Comparison of ENCODE assay signal across 17 mouse cellular contexts in genomic region chr17:24903767-24904166, GRCm38 (mm10). TPM values are rescaled to one million over a fixed set of nuclear protein-coding genes. Genes with fewer than 3 reads are reported as not detected.
A peak's percentile ranks its signal among the peaks of the same experiment; 100 is the strongest.
DNase-seq lines count a peak whose midpoint lies in the region; ATAC-seq and TF ChIP-seq lines count a peak whose summit lies in the region.
"Had no signal": no experiment of that assay in that cellular context is flagged by ENCODE, and none has a peak within 500 bp of the region (broad histone marks: within the 10 kb centered on the region; RNA-seq: fewer than 3 reads in every experiment).

No protein-coding gene starts in this region.

- H3K4me3 ChIP-seq in lung, postnatal 0 days (ENCODE audit: low read depth, low read length) = no peak overlapping the region
- H3K4me3 ChIP-seq in liver, embryonic 13.5 days (replicated peaks) = no peak overlapping the region
- no peak overlapping the region for H3K4me3 ChIP-seq in neural tube, embryonic 15.5 days (replicated peaks)
- no peak overlapping the region for H3K4me3 ChIP-seq in lung, adult 2 months (replicated peaks; ENCODE audit: extremely low read depth, low read depth, low read length)
- H3K4me3 ChIP-seq: forebrain, embryonic 10.5 days; heart, embryonic 10.5 days; hindbrain, embryonic 15.5 days had no signal

- TF ChIP-seq EP300 in lung, postnatal 0 days (IDR thresholded peaks at IDR 0.05) = no peak

- H3K4me1 ChIP-seq in lung, postnatal 0 days (ENCODE audit: insufficient read depth, low read depth, low read length) = no peaks in the 10 kb centered on the region
- peaks cover 49% of the 10 kb centered on the region for H3K4me1 ChIP-seq in liver, embryonic 13.5 days (replicated peaks)
- H3K4me1 ChIP-seq in neural tube, embryonic 15.5 days = no peaks in the 10 kb centered on the region
- H3K4me1 ChIP-seq in lung, adult 2 months (ENCODE audit: control insufficient read depth, insufficient read depth, low read length) = no peaks in the 10 kb centered on the region
- H3K4me1 ChIP-seq: forebrain, embryonic 10.5 days; hindbrain, embryonic 15.5 days had no signal

- 78% methylated on average over 9 of the region's 9 CpGs for WGBS in lung, postnatal 0 days
- 86% methylated on average over 9 of the region's 9 CpGs for WGBS in liver, embryonic 13.5 days (ENCODE audit: insufficient replicate concordance)
- WGBS in neural tube, embryonic 15.5 days = 97% methylated on average over 9 of the region's 9 CpGs
- 87% methylated on average over 9 of the region's 9 CpGs for whole genome bisulfite sequencing in lung, adult 2 months

- H3K27me3 ChIP-seq in lung, postnatal 0 days (replicated peaks; ENCODE audit: insufficient read depth, low read length) = no peaks in the 10 kb centered on the region
- no peaks in the 10 kb centered on the region for H3K27me3 ChIP-seq in liver, embryonic 13.5 days
- no peaks in the 10 kb centered on the region for H3K27me3 ChIP-seq in neural tube, embryonic 15.5 days (replicated peaks)
- H3K27me3 ChIP-seq: hindbrain, embryonic 15.5 days had no signal

- peaks cover 83% of the 10 kb centered on the region for H3K36me3 ChIP-seq in lung, postnatal 0 days (ENCODE audit: insufficient read depth, low read length)
- peaks cover 99% of the 10 kb centered on the region for H3K36me3 ChIP-seq in liver, embryonic 13.5 days
- peaks cover 100% of the 10 kb centered on the region for H3K36me3 ChIP-seq in neural tube, embryonic 15.5 days

- H3K9ac ChIP-seq in lung, postnatal 0 days (replicated peaks; ENCODE audit: low read depth) = no peak overlapping the region
- peak overlapping the region; percentile 67 for H3K9ac ChIP-seq in liver, embryonic 13.5 days
- no peak overlapping the region for H3K9ac ChIP-seq in neural tube, embryonic 15.5 days (replicated peaks)
- H3K9ac ChIP-seq: forebrain, postnatal 0 days; hindbrain, embryonic 15.5 days had no signal

- H3K9me3 ChIP-seq in lung, postnatal 0 days (ENCODE audit: low read length) = no peaks in the 10 kb centered on the region
- H3K9me3 ChIP-seq in liver, embryonic 13.5 days (replicated peaks) = no peaks in the 10 kb centered on the region
- H3K9me3 ChIP-seq in neural tube, embryonic 15.5 days (replicated peaks) = no peaks in the 10 kb centered on the region
- H3K9me3 ChIP-seq: forebrain, embryonic 10.5 days; heart, embryonic 10.5 days; hindbrain, embryonic 15.5 days had no signal

- no peak for DNase-seq in frontal cortex, postnatal 14 days (ENCODE audit: low spot score in 2 of 2)
- no peak for DNase-seq in lung, postnatal 0 days (ENCODE audit: low spot score)
- DNase-seq in lung, postnatal 10 days = no peak
- no peak for DNase-seq in liver, embryonic 13.5 days
- DNase-seq in lung, adult 2 months = no peak
- DNase-seq: cerebellum, adult 18-20 months; forebrain, postnatal 0 days; kidney, adult 2 months; right cerebral cortex, postnatal 4 days had no signal

- H3K4me2 ChIP-seq in lung, postnatal 0 days (replicated peaks; ENCODE audit: low read depth, low read length) = no peak overlapping the region
- no peak overlapping the region; the same call in 1 of the 2 replicates for H3K4me2 ChIP-seq in liver, embryonic 13.5 days
- H3K4me2 ChIP-seq in neural tube, embryonic 15.5 days = no peak overlapping the region
- H3K4me2 ChIP-seq: hindbrain, embryonic 15.5 days; midbrain, embryonic 11.5 days had no signal

- ATAC-seq in frontal cortex, adult (ENCODE audit: low TSS enrichment) = peak; percentile 49
- ATAC-seq in lung, postnatal 0 days = peak; percentile 41
- ATAC-seq in liver, embryonic 13.5 days (ENCODE audit: low read depth) = no peak
- no peak for ATAC-seq in monocyte, adult 5-6 weeks (replicated peaks; ENCODE audit: insufficient number of reproducible peaks, low FRiP score, low TSS enrichment, poor library complexity, severe bottlenecking)
- no peak for ATAC-seq in neural tube, embryonic 15.5 days (ENCODE audit: low FRiP score)
- ATAC-seq: forebrain, postnatal 0 days had no signal

- TF ChIP-seq CTCF in lung, postnatal 0 days (IDR thresholded peaks at IDR 0.05) = no peak
- no peak for TF ChIP-seq CTCF in lung, adult 2 months (IDR thresholded peaks at IDR 0.05; ENCODE audit: insufficient read depth, low read length)

- H3K27ac ChIP-seq in lung, postnatal 0 days (ENCODE audit: low read length) = no peak overlapping the region
- peak overlapping the region; percentile 98 for H3K27ac ChIP-seq in liver, embryonic 13.5 days
- no peak overlapping the region for H3K27ac ChIP-seq in neural tube, embryonic 15.5 days (replicated peaks)
- H3K27ac ChIP-seq: forebrain, embryonic 10.5 days; hindbrain, embryonic 15.5 days; kidney, postnatal 0 days had no signal

- no peak for TF ChIP-seq POLR2A in lung, adult 2 months (IDR thresholded peaks at IDR 0.05; ENCODE audit: borderline replicate concordance, extremely low read depth, low read depth, low read length)

RNA-seq across cellular contexts. Expression of gene Nme3, which starts 7.5 kb away (rescaled TPM):
- polyA plus RNA-seq in lung, postnatal 0 days (2015; fragmentation: Nextera tagmentation; extraction: Ambion mirVana) = 44.3 and 44.7 TPM in 2 replicates
- 65.6 and 66.8 TPM in 2 replicates for polyA plus RNA-seq in liver, embryonic 13.5 days (2015; fragmentation: Nextera tagmentation; extraction: Ambion mirVana)
- 28.0 to 48.6 TPM (median 30.1 TPM) in 3 replicates for total RNA-seq in monocyte, adult 5-6 weeks (2017)
- polyA plus RNA-seq in neural tube, embryonic 15.5 days (2015; fragmentation: Nextera tagmentation; extraction: Ambion mirVana) = 92.9 and 105 TPM in 2 replicates
- 55.8 and 69.4 TPM in 2 replicates for polyA plus RNA-seq in lung, adult 2 months (2012; rRNA removed)

RNA-seq across cellular contexts. Expression of gene Mrps34, which starts 8.9 kb away (rescaled TPM):
- polyA plus RNA-seq in lung, postnatal 0 days (2015; fragmentation: Nextera tagmentation; extraction: Ambion mirVana) = 81.6 and 90.7 TPM in 2 replicates
- 84.2 TPM in 2 replicates for polyA plus RNA-seq in liver, embryonic 13.5 days (2015; fragmentation: Nextera tagmentation; extraction: Ambion mirVana)
- total RNA-seq in monocyte, adult 5-6 weeks (2017) = 13.4 to 24.4 TPM (median 19.0 TPM) in 3 replicates
- polyA plus RNA-seq in neural tube, embryonic 15.5 days (2015; fragmentation: Nextera tagmentation; extraction: Ambion mirVana) = 89.0 and 89.5 TPM in 2 replicates
- 100 and 115 TPM in 2 replicates for polyA plus RNA-seq in lung, adult 2 months (2012; rRNA removed)

RNA-seq across cellular contexts. Expression of gene Eme2, which starts 8.9 kb away (rescaled TPM):
- 17.3 and 17.5 TPM in 2 replicates for polyA plus RNA-seq in lung, postnatal 0 days (2015; fragmentation: Nextera tagmentation; extraction: Ambion mirVana)
- 13.8 and 14.6 TPM in 2 replicates for polyA plus RNA-seq in liver, embryonic 13.5 days (2015; fragmentation: Nextera tagmentation; extraction: Ambion mirVana)
- total RNA-seq in monocyte, adult 5-6 weeks (2017) = 12.0 to 20.2 TPM (median 12.9 TPM) in 3 replicates
- polyA plus RNA-seq in neural tube, embryonic 15.5 days (2015; fragmentation: Nextera tagmentation; extraction: Ambion mirVana) = 27.9 and 31.3 TPM in 2 replicates
- 41.1 and 48.0 TPM in 2 replicates for polyA plus RNA-seq in lung, adult 2 months (2012; rRNA removed)

RNA-seq across cellular contexts. Expression of gene Spsb3, which starts 17.3 kb away (rescaled TPM):
- polyA plus RNA-seq in lung, postnatal 0 days (2015; fragmentation: Nextera tagmentation; extraction: Ambion mirVana) = 40.2 and 45.4 TPM in 2 replicates
- polyA plus RNA-seq in liver, embryonic 13.5 days (2015; fragmentation: Nextera tagmentation; extraction: Ambion mirVana) = 37.9 and 38.4 TPM in 2 replicates
- 16.6 to 25.9 TPM (median 20.5 TPM) in 3 replicates for total RNA-seq in monocyte, adult 5-6 weeks (2017)
- 77.6 and 84.2 TPM in 2 replicates for polyA plus RNA-seq in neural tube, embryonic 15.5 days (2015; fragmentation: Nextera tagmentation; extraction: Ambion mirVana)
- polyA plus RNA-seq in lung, adult 2 months (2012; rRNA removed) = 76.4 and 85.4 TPM in 2 replicates

RNA-seq across cellular contexts. Expression of gene Nubp2, which starts 17.6 kb away (rescaled TPM):
- polyA plus RNA-seq in lung, postnatal 0 days (2015; fragmentation: Nextera tagmentation; extraction: Ambion mirVana) = 41.3 and 51.3 TPM in 2 replicates
- 89.3 and 93.2 TPM in 2 replicates for polyA plus RNA-seq in liver, embryonic 13.5 days (2015; fragmentation: Nextera tagmentation; extraction: Ambion mirVana)
- total RNA-seq in monocyte, adult 5-6 weeks (2017) = 34.3 to 41.0 TPM (median 40.1 TPM) in 3 replicates
- polyA plus RNA-seq in neural tube, embryonic 15.5 days (2015; fragmentation: Nextera tagmentation; extraction: Ambion mirVana) = 63.2 and 68.9 TPM in 2 replicates
- polyA plus RNA-seq in lung, adult 2 months (2012; rRNA removed) = 23.6 and 36.7 TPM in 2 replicates

Comparison
In these comparisons a context has a peak if more than half of its experiments do, and no peak if none do; other contexts are left out.
1. ATAC-seq: peak in frontal cortex, adult (single experiment) and lung, postnatal 0 days (single experiment); none in liver, embryonic 13.5 days (single experiment), monocyte, adult 5-6 weeks (single experiment) and neural tube, embryonic 15.5 days (single experiment).